Mouse (Mus musculus) ovary, adult 18-20 months (tissue): Measurements from ENCODE around the gene Jun.

ENCODE experiments used
- DNase-seq: peaks from one replicate; pipeline ENCODE4 v3.0.0; 2022; ENCODE audit warnings: low spot score, mixed read lengths

Gene Jun

DNA sequence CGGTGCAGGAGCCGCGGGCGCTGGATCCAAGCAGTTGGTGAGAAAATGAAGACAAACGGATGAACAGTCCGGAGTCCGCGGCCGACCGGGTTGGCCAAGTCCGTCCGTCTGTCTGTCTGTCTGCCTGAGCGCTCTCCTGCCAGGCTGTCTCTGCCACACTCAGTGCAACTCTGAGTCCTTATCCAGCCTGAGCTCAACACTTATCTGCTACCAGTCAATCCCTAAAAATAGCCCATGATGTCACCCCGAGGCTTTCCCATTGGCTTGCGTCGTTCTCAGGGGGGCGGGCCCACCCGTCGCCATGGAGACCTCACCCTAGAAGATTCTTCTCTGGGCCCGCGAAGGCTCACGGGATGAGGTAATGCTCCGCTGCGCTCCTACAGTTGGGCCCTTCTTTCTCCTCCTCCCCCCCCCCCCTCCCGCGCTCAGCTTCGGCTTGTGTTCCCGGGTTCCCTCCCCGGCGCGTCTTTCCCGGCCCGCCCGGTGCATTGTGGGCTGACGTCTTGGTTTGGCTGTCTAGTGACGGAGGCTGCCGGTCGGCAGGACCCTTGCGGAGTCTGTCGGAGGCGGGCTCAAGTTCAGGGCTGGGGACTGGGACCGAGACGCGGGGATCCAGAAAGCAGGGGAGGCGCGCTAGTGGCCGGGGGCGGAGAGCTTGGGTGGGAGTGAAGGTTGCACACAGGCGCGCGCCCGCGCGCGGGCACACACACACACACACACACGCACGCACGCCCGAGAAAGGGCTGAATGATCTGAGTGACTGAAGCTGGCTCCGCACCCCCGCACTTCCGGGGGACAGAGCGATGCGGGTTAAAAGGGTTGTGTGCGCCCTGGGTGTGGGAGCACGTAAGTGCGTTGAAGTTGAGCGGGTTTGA lies at the start of gene Jun:
TSS of gene Jun (minus strand) at position 198 of the 875 bp plus-strand sequence.
- peak; percentile 99 for DNase-seq

DNA sequence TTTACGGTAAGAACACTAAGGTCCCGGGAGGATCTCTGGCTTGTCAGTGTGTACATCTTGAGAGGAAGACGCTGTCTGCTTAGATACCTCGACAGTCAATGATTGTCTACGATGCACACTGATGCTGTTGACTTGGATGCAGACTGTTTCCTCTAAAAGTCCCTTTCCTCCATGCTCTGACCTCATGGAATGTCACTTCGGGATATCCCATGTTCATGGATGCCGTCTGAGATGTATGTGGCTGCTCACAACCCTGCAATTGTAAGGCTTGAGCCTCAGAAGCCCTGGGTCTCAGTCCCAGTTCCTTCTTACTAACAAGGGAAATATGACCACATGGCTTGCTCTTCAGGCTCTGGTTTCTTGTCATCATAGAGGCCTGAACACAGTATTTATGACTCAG lies 49.7 kb upstream of the Jun start:
- no peak for DNase-seq

DNA sequence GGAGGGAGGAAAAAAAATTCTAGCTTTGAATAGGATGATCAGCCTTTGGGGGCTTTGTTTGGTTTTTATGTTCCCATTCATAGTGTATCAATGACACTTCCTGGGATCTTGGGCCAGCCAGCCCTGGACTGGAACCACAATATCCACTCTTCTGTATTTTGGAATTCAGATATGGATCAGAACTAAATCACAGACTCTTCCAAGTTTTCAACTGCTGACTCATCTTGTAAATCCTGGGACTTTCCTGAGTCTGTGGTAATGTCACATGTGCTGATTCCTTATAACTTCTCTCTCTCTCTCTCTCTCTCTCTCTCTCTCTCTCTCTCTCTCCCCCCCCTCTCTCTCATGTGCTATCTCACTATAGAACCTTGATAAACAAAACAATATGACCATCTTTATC lies 48.7 kb upstream of the Jun start:
- no peak for DNase-seq

DNA sequence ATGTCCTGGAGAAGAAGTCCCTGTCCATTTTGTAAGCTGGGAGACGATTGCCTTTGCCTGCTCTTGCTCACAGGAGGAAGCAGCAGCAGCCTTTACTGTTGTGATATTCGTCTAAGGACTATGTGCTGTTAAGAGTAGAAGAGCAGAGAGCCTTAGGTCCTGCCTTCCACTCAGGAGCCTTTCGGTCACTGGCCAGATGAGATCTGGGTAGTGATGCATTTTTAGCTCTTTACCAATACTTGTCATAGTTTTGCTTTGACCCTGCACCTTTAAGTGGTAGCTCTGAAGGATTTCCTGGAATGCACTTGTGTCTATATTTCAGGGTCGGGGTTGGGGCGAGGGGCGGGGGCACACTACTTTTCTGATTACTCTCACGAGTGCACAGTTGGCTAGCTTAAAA lies 47.4 kb upstream of the Jun start:
- DNase-seq = no peak

DNA sequence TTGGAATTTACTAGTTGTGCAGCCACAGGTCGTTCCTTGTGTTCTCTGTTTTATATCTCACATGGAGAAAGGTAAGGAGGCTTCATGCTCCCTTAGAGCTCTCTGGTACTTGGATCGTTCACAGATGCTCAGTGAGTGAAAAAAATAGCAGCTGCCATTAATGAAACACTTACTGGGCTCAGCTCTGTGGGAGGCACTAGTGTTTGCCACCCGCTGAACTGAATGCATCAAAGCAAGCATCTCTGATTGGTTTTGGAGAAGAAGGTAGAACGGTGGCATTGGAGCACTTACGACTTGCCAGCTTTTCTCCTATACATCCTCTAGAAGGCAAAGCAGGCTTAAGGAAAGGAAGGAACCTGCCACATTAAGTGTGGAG lies 46.7 kb upstream of the Jun start:
- no peak for DNase-seq

DNA sequence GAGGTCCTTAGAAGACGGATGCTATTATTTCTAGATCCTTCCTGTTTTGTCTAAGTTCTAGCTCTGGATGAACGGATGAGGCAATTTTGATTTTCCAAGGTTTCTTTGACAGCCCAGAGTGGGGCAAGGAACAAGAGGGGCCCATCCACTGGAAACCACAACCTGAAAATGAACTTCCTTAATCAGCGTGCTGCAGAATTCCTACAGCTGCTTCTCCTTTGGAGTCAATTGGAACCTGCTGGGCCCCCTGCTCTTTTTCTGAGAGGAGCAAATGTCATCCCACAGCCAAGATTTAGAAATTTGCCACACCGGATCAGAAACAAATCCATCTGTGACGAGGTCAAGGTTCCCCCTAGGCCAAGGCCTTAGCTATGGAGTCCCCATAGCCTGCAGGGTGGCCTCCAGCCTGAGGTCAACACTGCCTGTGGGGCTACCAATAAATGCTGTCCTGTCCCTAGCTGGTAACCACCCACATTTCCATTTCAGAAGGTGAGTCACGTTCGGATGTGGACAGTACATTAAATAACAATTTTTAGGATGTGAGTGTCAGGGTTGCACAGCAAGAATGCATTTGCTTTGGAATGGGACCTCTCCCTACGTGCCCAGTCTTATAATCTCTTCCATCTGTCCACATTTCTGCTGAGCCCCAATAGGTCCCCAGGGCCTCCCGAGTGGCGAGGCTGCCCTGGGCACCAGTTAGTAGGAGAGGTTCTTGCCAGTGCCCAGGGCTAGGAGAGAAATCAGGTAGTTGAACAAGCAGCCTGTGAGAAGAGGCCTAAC lies 46.1 kb upstream of the Jun start:
- no peak for DNase-seq

DNA sequence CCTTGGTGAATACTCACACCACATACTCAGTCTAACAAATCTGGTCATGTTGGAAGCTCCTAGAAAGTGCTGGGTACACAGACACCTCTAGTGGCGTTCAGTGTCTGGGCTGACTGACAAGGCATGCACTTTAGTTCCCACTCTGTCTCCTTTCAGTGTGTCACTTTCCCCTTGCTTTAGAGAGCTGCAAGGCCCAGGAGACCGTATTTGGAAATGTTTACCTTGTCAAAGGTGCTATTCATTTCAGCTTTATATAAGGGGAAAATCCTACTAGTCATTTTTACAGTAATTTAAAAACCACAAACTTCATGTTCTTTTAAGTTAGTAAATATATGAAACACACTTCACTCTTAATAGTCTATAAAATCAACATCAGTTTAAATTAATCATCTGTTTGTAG lies 44.7 kb upstream of the Jun start:
- DNase-seq = no peak

DNA sequence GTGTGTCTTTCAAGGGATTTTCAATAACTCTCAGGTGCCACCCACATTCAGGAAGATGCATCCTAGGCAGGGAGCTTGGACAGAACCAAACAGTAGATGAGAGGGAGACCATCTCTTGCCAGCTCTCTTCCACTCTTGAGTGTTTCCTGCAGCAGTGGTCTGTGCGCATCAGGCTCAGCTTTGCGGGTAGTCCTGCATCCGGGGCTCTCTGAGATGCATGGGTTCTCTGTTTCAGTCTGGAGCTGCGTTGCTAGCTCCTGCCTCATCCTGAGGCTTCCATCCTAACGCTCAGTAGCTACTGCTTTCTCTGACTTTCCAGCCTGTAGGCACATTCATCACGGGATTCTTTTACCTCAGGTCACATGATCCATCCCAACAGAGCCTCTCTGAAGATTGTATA lies 43.9 kb upstream of the Jun start:
- DNase-seq = no peak

DNA sequence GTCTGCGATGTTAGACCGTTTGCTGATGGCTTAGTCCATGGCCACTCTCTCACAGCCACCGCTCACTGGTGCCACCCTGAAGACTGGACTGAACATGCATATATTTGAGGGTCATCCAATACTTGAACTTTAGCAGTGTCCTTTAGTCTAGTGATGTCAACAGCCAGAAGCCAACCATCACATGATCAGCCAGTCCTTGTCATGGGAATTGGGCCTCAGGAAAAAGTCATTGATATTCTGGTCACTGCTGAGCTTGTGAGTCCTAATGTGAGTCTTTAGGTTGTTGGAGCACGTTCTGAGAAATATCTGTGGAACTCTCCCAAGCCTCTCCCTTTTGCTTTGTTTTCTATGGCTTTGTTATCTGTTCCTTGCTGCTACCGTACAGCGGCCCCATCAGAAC lies 43.3 kb upstream of the Jun start:
- DNase-seq = no peak

DNA sequence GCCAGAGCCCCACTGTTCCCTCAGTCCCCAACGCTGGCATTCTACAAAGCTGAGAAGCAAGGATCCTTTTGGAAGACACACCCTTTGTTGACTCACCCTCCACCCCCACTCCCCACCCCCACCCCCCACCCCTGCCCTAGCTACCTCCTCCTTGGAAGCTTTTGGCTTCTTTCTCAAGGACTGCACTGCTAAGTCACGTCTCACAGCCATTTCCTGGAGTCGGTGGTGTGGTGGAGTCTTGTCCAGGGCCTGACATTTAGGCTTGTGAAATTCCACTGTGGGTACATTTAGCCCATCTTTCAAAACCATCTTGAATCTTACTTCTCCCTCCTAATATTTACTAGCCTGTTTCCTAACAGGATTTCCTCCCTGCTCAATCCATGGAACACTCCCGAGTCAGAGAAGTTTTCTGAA lies 42.7 kb upstream of the Jun start:
- no peak for DNase-seq

DNA sequence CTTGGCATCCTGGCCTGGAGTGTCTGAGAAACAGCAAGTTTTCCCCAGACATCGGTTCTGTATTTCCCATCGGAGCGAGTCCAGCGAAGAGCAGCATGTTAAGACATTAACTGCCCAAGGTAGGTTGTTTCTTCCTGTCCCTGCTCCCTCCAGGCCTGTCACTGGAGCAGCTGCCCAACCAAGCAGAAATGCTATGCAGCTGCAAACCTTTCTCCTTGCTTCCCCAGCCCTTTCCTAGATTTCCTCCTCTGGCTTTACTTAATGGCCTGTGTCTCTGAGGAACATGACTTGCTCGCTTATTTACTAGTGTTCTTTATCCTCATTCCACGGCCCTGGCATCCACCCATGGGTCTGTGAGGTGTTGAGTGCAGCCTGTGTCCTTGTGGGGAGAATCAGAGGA lies 41.6 kb upstream of the Jun start:
- no peak for DNase-seq

DNA sequence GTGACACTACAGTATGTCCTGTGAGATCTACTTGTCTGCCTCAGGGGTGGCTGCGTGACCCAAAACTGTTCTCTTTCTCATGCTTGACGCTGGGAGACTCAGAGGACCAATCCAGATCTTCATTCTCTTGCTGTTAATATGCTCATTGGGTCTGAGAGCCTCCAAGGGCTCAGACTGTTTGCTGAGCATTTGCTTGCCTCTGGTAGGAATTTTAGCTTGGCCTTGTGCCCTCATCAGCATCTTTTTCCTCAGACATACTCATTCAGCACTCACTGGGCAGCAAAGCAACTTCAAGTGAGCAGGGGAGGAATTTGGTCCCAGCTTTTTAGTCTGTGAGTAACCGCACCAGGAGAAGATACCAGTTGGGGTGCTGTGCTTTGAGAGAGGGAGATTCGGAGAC lies 40.5 kb upstream of the Jun start:
- DNase-seq = no peak

DNA sequence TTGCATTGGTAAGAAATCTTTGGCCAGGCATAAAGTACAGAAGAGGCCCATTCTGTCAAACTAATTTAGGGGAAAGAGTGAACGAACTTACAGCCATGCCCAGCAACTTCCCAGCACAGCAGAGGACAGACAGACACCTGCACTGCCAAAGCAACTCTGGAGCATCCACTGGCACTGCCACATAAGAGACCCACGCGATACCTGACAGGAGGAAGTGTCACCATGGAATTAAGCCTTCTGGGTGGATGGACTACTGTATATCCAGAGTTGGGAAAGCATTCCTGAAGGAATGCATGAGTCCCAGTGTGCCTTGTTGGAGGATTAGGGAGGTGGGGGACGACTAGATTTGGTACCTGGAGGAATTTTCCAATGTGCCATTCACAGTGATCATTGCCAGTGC lies 39.5 kb upstream of the Jun start:
- DNase-seq = no peak

DNA sequence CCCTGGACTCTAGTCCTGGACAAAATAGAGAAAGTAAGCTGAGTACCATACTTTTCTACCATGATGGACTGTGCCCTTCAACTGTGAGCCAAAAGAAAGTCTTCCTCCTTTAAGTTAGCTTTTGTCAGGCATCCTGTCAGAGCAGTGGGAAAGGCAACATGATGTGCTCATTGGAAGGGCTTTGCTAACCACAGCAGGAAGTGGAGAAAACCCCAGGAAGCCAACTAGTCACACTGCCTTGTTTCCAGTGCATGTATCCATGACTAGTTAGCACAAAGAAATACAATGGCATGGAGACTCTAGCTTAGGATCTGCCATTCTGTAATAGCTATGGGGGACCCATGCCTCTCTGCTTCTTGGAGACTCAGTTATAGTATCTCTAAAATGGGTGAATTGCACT lies 37.9 kb upstream of the Jun start:
- no peak for DNase-seq

DNA sequence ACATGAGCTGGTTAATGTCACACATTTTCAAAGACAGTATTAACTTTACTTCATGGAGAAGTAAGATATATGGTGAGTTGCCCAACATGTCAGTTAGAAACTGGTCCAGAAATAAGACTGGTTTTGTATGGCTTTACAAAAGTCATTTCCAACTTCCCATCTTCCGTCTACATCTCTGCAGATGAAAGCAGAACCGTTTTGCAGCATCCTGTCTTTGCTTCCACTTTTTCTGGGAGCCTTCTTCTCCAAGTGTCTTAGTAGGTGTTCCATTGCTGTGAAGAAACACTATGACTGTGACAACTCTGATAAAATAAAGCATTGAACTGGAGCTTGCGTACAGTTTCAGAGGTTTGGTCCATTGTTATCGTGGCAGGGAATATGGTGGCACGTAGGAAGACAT lies 37.0 kb upstream of the Jun start:
- no peak for DNase-seq

DNA sequence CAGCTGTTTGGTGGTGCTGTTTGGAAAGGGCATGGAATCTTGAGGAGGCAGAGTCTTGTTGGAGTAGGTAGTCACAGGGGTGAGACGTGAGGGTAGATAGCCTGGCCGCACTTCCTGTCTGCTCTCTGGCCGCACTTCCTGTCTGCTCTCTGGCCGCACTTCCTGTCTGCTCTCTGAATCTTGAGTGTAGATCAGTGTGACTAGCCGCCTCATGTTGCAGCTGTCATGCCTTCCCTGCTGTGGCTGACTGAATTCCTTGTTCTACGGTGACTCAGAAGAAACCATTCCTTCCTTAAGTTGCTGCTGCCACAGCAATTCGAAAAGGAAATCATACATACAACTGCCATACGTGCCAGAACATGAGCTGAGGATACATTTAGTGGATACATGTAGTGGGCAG lies 31.9 kb upstream of the Jun start:
- no peak for DNase-seq

DNA sequence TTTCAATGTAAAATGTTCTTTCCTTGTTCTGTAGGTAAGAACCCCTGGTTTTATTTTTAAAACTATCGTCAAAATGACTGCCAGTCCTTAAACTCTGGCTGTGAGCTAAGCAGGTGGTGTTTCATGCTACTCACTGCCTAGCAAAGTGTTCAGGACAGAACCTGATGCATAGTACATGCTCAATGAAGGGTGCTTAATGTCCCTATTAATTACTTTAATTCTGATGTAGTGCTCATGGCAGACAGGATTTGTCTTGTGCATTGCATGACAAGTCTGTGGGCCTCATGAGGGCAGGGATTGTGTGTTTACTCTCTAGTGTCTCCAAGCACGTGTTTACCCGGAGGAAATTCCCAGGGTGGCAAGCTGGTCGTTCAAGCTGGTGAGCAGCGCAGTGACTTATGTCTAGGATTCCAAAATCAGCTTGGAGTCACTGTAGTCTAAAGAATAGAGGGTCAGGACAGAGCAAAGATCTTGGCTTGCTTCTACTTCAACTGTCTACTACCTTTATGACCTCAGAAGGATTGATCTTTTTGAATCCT lies 31.2 kb upstream of the Jun start:
- no peak for DNase-seq

DNA sequence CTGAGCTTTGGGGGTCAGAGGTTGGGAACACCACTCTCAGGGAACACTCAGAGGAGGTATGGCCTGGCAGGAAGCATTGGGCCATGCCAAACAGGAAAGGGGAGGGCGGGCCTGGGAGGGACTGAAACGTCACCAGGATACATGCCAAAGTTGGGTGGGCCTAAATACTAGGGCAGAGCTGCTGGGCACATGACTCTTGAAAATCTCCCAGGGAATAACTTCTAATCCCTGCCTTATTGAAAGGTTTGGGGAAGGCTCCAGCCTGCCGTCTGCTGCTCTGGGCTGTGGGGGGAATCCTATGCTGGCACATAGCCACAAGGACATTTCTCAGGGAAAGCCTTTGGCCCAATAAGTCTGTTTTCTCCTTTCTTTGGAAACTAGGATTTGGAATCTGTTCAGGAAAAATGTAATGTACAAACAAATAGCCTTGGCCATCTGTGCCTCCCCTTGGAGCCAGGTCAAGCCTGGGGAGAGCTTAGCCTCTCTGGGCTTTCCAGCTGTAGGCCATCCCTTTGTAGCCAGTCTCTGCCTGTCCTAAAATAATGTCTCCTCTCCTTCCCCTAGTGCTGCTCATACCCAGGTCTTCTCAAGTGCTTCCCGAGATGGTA lies 30.6 kb upstream of the Jun start:
- peak; percentile 78 for DNase-seq

DNA sequence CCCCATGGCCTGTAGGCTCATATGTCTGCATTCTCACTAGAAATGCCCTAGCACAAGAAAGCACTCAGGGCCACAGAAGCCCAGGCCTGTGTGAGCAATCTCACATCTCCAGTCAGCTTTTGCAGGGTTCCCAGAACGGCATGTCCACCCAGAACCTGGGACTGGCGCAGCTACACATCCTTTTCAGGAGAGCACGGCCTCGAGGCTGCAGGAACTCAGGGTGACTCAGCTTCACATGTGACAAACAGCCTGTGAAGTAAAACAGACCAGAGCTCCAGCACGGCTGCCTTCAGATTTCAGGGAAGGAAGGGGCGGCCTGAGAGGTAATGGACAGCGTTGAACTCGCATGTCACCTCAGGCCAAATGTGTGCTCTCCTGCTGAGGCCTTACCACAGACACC lies 29.6 kb upstream of the Jun start:
- no peak for DNase-seq

DNA sequence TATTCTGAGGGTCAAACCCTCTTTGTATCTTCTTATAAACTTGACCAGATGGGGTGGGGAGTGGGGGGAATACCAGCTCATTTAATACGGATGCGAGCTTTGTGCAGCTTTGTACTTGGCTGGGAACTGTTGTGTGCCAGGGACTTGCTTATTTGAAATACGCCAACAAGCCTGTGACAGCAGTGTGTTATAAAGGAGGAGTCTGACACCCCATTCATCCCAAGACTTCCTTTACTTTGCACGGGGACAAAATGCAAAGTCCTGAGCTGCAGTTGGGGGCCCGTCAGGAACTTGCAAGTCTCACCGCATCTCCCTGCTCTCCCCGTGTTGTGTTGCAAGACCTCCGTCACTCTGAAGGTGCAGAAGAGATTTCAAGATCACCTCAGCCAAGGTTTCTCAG lies 26.6 kb upstream of the Jun start:
- no peak for DNase-seq

DNA sequence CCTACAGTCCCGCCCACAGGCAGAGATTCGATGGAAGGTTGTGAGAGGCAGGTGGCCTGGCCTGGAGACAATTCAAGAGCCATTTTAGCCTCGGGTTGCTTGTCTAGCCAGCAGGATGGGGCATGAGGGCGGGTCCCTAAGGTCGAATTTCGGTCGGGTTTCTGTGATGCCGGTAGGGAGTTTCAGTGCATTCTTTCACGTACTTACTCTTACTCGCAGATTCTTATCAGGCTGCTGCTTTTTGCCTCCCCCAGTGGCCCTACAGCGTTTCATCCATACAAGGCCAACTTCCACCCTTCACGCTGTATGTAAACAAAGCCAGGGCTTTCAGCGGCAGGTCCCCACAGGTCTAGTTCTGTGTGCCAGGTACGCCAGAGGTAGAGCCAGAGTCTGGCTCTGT lies 24.3 kb upstream of the Jun start:
- no peak for DNase-seq

DNA sequence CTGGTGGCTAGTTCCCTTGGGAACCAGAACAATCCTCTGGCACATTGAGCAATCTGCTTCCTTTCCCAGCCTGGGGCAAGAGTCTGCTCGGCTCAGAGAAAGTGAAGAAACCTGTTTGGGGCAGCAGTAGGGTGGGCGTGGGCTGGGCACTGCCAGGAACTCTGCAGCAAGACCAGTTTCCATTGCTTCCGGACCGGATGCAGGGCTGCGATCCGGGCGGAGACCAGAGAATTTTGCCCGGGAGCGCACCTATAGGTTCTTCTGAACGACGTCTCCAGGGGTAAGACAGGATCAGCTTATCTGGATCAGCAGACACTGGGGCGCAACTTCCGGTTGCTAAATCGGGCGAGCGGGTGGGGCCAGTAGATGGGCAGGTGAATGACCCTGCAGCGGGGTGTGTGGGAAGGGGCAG lies 23.6 kb upstream of the Jun start:
- DNase-seq = no peak

DNA sequence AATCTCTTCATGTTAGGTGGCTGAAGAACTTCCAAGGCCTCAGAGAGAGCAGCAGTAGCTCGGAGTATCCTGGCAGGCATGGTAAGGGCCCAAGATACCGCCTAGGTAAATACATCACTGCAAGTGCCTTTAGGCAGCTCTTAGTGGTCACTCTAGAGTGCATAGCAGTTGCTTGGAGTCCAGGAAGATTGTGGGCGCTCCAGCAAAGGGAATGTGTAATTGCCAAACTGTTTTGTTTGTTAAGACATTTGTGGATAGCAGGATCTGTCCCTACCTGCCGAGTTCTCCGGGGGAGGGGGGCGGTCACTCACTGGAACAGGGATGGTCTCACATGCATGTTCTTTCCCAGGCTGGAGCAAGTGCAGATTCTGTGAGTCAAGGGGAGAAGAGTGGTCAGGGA lies 22.3 kb upstream of the Jun start:
- no peak for DNase-seq
